In the genomic region with DNA sequence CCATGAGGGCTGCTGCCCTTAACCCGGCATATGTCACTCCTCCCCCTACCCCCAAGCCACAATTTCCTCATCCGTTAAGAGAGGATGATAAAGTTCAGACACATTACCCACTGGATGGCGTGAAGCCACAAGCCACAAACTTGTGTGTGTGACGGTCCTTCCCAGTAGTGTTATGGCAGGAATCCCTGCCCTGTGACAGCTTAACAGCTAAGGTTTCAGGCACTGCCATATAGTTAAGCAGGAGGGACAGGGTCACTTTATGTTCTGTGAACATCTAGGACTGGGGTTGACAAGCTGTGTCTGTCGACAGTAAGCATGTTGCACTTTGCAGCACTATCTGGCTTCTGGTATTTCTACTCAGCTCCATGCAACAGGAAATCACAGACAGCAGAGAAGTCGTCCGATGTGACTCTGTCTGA, we compare ENCODE assay signal across 12 mouse cellular contexts.
DNase-seq lines count a peak whose midpoint lies in the region; ATAC-seq and TF ChIP-seq lines count a peak whose summit lies in the region.
"Had no signal": no experiment of that assay in that cellular context is flagged by ENCODE, and none has a peak within 500 bp of the region (broad histone marks: within the 10 kb centered on the region; RNA-seq: fewer than 3 reads in every experiment).

No protein-coding gene starts in this region.

- H3K27me3 ChIP-seq in testis, adult 2 months (ENCODE audit: control insufficient read depth, insufficient read depth, low read length), result no peaks in the 10 kb centered on the region
- no peaks in the 10 kb centered on the region for H3K27me3 ChIP-seq in heart, postnatal 0 days (ENCODE audit: control insufficient read depth, insufficient read depth, low read length)
- no peaks in the 10 kb centered on the region for H3K27me3 ChIP-seq in midbrain, embryonic 14.5 days (ENCODE audit: control insufficient read depth, insufficient read depth, low read length)
- H3K27me3 ChIP-seq: forebrain, embryonic 15.5 days; limb, embryonic 13.5 days; neural tube, embryonic 12.5 days had no signal

- no peak for TF ChIP-seq POLR2A in testis, adult 2 months (IDR thresholded peaks at IDR 0.05; ENCODE audit: control insufficient read depth, low read depth, low read length)

- H3K4me1 ChIP-seq in testis, adult 2 months (ENCODE audit: control insufficient read depth, insufficient read depth, low read length), result no peaks in the 10 kb centered on the region
- peaks cover 45% of the 10 kb centered on the region for H3K4me1 ChIP-seq in heart, postnatal 0 days (ENCODE audit: control insufficient read depth, insufficient read depth)
- no peaks in the 10 kb centered on the region for H3K4me1 ChIP-seq in midbrain, embryonic 14.5 days (ENCODE audit: control insufficient read depth, insufficient read depth, low read length)
- H3K4me1 ChIP-seq: neural tube, embryonic 12.5 days had no signal

- WGBS in heart, postnatal 0 days, result 11% methylated on average over 7 of the region's 7 CpGs
- WGBS in midbrain, embryonic 14.5 days, result 88% methylated on average over 7 of the region's 7 CpGs

- TF ChIP-seq CTCF in testis, adult 2 months (IDR thresholded peaks at IDR 0.05; ENCODE audit: control insufficient read depth, insufficient read depth, insufficient replicate concordance, low read depth, low read length), result no peak
- no peak for TF ChIP-seq CTCF in heart, postnatal 0 days (IDR thresholded peaks at IDR 0.05; ENCODE audit: low read depth)

- peak overlapping the region; percentile 46; the same call in 1 of the 2 replicates for H3K9ac ChIP-seq in heart, postnatal 0 days (replicated peaks; ENCODE audit: low read depth, low read length)
- no peak overlapping the region for H3K9ac ChIP-seq in midbrain, embryonic 14.5 days (replicated peaks; ENCODE audit: low read length)
- H3K9ac ChIP-seq: forebrain, embryonic 15.5 days; limb, embryonic 13.5 days; neural tube, embryonic 12.5 days had no signal

- peak; percentile 76 for ATAC-seq in heart, postnatal 0 days (ENCODE audit: insufficient read depth, low read depth)
- ATAC-seq in megakaryocyte-erythroid progenitor cell, adult 5-6 weeks (replicated peaks; ENCODE audit: low FRiP score, low TSS enrichment, poor library complexity, severe bottlenecking), result peak; percentile 63
- ATAC-seq in midbrain, embryonic 14.5 days (ENCODE audit: low FRiP score, low TSS enrichment), result no peak

- peak overlapping the region; percentile 52; the same call in 1 of the 2 replicates for H3K27ac ChIP-seq in testis, adult 2 months (ENCODE audit: control insufficient read depth, insufficient read depth, low read depth, low read length)
- peak overlapping the region; percentile 94 for H3K27ac ChIP-seq in heart, postnatal 0 days (ENCODE audit: low read depth)
- H3K27ac ChIP-seq in midbrain, embryonic 14.5 days (replicated peaks; ENCODE audit: low read depth, low read length), result no peak overlapping the region
- H3K27ac ChIP-seq: forebrain, embryonic 15.5 days; kidney, postnatal 0 days; limb, embryonic 13.5 days; neural tube, embryonic 12.5 days had no signal

- peak overlapping the region; percentile 56 for H3K4me2 ChIP-seq in heart, postnatal 0 days (ENCODE audit: low read depth, low read length)
- no peak overlapping the region for H3K4me2 ChIP-seq in midbrain, embryonic 14.5 days (ENCODE audit: low read length)
- H3K4me2 ChIP-seq: forebrain, embryonic 15.5 days; limb, embryonic 13.5 days; neural tube, embryonic 12.5 days had no signal

- no peaks in the 10 kb centered on the region for H3K9me3 ChIP-seq in heart, postnatal 0 days (replicated peaks; ENCODE audit: control insufficient read depth, low read length)
- H3K9me3 ChIP-seq in midbrain, embryonic 14.5 days (ENCODE audit: control insufficient read depth, low read length), result no peaks in the 10 kb centered on the region
- H3K9me3 ChIP-seq: forebrain, embryonic 15.5 days; limb, embryonic 13.5 days; neural tube, embryonic 12.5 days had no signal

- no peaks in the 10 kb centered on the region for H3K36me3 ChIP-seq in testis, adult 2 months (ENCODE audit: control insufficient read depth, insufficient read depth, low read length)
- H3K36me3 ChIP-seq in heart, postnatal 0 days (replicated peaks; ENCODE audit: control insufficient read depth, insufficient read depth, low read length), result peaks cover 5% of the 10 kb centered on the region; the same call in 1 of the 2 replicates
- H3K36me3 ChIP-seq in midbrain, embryonic 14.5 days (ENCODE audit: control insufficient read depth, insufficient read depth, low read length), result no peaks in the 10 kb centered on the region
- H3K36me3 ChIP-seq: forebrain, embryonic 15.5 days; limb, embryonic 13.5 days; neural tube, embryonic 12.5 days had no signal

- TF ChIP-seq EP300 in heart, postnatal 0 days (IDR thresholded peaks at IDR 0.05; ENCODE audit: low read depth), result no peak

- no peak overlapping the region for H3K4me3 ChIP-seq in testis, adult 2 months (ENCODE audit: control insufficient read depth, low read depth, low read length)
- H3K4me3 ChIP-seq in heart, postnatal 0 days (ENCODE audit: low read depth, low read length), result peak overlapping the region; percentile 25
- no peak overlapping the region for H3K4me3 ChIP-seq in midbrain, embryonic 14.5 days (replicated peaks; ENCODE audit: low read depth, low read length)
- H3K4me3 ChIP-seq: forebrain, embryonic 15.5 days; limb, embryonic 13.5 days; neural tube, embryonic 12.5 days had no signal

- DNase-seq in testis, postnatal 10 days (ENCODE audit: low spot score), result no peak
- DNase-seq in heart, postnatal 0 days (ENCODE audit: low spot score), result no peak
- DNase-seq in left cerebral cortex, adult 11 months (ENCODE audit: low spot score), result no peak
- DNase-seq in midbrain, embryonic 14.5 days, result no peak
- no peak for DNase-seq in c-Kit-positive CD71-positive TER-119-positive erythroid progenitor cells, embryonic 14.5 days (ENCODE audit: low spot score)
- DNase-seq: cerebellum, postnatal 14 days had no signal
